Mouse (Mus musculus) E14TG2a.4 (cell line): ENCODE data around the gene Acsm3.
A peak's percentile ranks its signal among the peaks of the same experiment; 100 is the strongest.
"Not testable (repeated sequence)": the region's sequence is repeated elsewhere in the genome, so short reads cannot be mapped to it uniquely, and the experiment has no call there.

Source experiments
- H3K27me3 ChIP-seq: 2 replicates; pipeline ENCODE4 v1.6.1; 2014; ENCODE audit warnings: low read length, control low read depth; ENCODE audit not compliant: insufficient read depth
- H3K36me3 ChIP-seq: 2 replicates; pipeline ENCODE4 v1.6.1; 2014; ENCODE audit warnings: low read length, control low read depth; ENCODE audit not compliant: insufficient read depth
- H3K4me1 ChIP-seq: replicated peaks from 2 replicates; pipeline ENCODE4 v1.6.1; 2014; ENCODE audit warnings: low read depth, low read length, control low read depth
- H3K4me3 ChIP-seq: replicated peaks from 2 replicates; pipeline ENCODE4 v1.5.1; 2014; ENCODE audit warnings: mild to moderate bottlenecking, low read length
- H3K9me3 ChIP-seq: 2 replicates; pipeline ENCODE4 v1.6.1; 2014; ENCODE audit warnings: low read length, control low read depth
- CTCF ChIP-seq: conservative IDR thresholded peaks from 2 replicates; pipeline ENCODE4 v1.5.1; 2014; ENCODE audit warnings: low read length
- NANOG ChIP-seq: IDR thresholded peaks from 2 replicates; pipeline ENCODE4 v1.6.1; 2014; ENCODE audit warnings: borderline replicate concordance, low read length, mixed read lengths
- POU5F1 ChIP-seq: IDR thresholded peaks from 2 replicates; pipeline ENCODE4 v1.6.1; 2014; ENCODE audit warnings: low read length, borderline replicate concordance

Gene Acsm3

DNA sequence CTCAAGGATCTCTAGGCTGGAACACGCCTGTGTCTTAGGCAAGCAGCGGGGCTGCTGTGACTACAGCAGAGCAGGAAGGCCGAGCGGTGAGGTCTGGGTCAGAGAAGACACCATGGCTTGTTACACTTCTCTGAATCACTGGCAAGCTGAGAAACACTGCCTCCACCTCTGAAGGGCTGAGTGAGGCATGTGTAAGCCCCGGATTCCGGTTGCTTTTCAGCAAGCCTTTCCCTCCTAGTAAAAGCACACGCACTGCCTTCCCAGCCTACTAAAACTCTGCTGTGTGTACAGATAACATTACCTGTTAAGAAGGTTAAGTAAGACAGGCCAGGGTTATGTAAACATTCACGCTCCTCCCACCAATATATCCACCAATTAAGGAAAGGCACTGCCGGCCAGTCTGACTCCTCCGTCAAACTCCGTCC lies at the start of gene Acsm3:
Acsm3 (plus strand) TSS at position 397 of the 425 bp plus-strand sequence.
- Histone ChIP-seq H3K9me3 (peaks cover 4% of the 10 kb centered on the region; the same call in 1 of the 2 replicates), H3K27me3 (peaks cover 7% of the 10 kb centered on the region; the same call in 1 of the 2 replicates), H3K4me3 (peak within 1 kb of the TSS; percentile 54; the same call in 1 of the 2 replicates), H3K4me1 (no peaks in the 10 kb centered on the region), H3K36me3 (no peaks in the 10 kb centered on the region)
- no peak for TF ChIP-seq POU5F1
- no peak for TF ChIP-seq NANOG
- TF ChIP-seq CTCF: no peak

DNA sequence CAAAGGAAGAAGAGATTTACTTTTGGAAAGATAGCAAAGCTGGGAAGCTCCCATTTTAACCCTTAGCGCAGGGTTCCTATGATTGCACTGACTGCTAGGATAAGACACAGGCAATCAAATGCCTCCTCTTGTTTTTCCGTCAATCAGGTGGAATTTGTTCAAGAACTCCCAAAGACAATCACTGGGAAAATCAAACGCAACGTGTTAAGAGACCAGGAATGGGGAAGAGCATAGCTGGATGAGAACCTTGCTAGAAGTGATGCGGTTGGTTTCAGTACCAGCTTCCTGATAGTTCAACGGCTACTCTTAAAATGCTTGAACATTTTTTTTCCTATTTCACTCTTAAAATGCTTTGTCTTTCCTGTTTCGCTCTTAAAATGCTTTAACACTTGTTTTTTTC lies 46.6 kb upstream of the Acsm3 start:
- Histone ChIP-seq H3K4me3 (no peak overlapping the region), H3K36me3 (peaks cover 36% of the 10 kb centered on the region), H3K4me1 (peaks cover 6% of the 10 kb centered on the region; the same call in 1 of the 2 replicates), H3K27me3 (no peaks in the 10 kb centered on the region), H3K9me3 (no peaks in the 10 kb centered on the region)
- TF ChIP-seq POU5F1 (no peak), NANOG (no peak), CTCF (no peak)

DNA sequence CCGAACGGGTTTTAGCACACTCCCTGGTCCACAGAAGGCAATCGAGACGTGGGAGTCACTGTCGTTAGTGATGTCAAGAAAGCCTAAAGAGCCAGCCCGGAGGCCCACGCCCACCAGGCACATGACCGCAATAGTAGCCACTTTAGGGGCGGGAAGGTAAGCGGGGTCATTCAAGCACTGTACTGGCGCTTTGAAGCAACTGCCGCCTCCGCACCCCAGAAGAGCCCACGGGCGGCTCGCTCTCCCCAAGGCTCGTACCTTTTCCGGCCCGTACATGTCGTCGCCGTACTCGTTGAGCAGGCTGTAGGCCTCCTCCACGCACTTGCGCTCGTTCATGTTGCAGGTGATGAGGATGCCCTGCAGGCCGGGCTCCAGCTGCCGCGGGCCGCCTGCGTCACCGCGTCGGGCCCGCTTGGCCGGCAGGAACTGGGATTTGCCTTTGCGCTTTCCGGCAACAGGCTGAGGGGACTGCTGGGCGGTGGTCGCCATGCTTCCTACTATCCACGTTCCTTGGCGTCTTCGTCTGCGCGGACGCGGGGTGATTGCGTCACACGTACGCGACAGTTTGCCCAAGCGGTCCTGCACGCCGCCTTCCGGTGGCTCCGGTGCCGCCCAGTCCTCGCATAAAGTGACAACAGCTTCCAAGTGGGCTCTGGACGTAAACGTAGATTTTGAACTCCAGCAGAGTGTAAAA lies 40.3 kb upstream of the Acsm3 start, which contains the start of gene Thumpd1:
Thumpd1 (minus strand) TSS at position 546 of the 694 bp plus-strand sequence.
- H3K4me3 ChIP-seq: peak within 1 kb of the TSS; percentile 91
- TF ChIP-seq CTCF (no peak), NANOG (no peak), POU5F1 (no peak)
- no peaks in the 10 kb centered on the region for H3K27me3 ChIP-seq
- no peaks in the 10 kb centered on the region for H3K9me3 ChIP-seq
- H3K4me1 ChIP-seq: peaks cover 16% of the 10 kb centered on the region
- peaks cover 38% of the 10 kb centered on the region for H3K36me3 ChIP-seq

DNA sequence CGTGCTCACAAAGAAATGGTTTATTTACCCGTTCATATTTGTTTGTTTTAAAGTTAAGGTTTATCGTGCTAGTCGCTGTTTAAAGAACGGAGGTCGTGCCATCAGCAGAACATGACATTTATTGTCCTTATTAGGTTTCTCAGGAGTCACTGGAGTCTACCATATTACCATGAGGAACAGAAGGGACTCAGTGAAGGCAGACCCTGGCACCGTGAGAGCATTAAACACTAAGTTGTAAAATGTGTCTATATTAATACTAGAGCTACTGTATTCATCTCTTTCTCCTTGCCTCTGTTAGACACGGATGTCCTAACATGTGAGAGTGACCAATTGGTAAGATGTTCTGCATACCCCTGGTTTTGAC lies 39.8 kb upstream of the Acsm3 start:
- Histone ChIP-seq H3K36me3 (peaks cover 33% of the 10 kb centered on the region), H3K27me3 (no peaks in the 10 kb centered on the region), H3K9me3 (no peaks in the 10 kb centered on the region), H3K4me1 (peaks cover 16% of the 10 kb centered on the region), H3K4me3 (peak overlapping the region; percentile 91)
- TF ChIP-seq NANOG (no peak), POU5F1 (no peak), CTCF (no peak)

DNA sequence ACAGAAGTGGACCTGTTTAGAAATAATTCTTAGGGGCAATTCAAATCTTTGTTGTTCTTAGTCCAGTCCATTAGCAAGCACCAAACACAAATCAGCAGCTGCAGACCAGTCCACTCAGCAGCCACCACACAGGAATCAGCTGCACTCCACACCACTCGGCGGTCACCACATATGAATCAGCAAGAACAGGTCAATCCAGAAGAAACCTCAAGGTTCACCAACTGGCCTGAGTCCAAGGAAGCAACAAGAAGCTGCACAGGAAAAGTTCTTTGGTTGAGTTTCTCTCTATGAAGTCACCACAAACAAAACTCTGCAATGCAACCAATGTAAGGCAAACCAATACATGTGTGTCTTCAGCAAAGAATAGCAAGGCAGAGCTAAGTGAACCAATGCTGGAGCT lies 33.1 kb upstream of the Acsm3 start:
- H3K4me3 ChIP-seq: no peak overlapping the region
- H3K36me3 ChIP-seq: no peaks in the 10 kb centered on the region
- peaks cover 22% of the 10 kb centered on the region for H3K9me3 ChIP-seq
- TF ChIP-seq NANOG (no peak), POU5F1 (no peak), CTCF (no peak)
- H3K27me3 ChIP-seq: no peaks in the 10 kb centered on the region
- no peaks in the 10 kb centered on the region for H3K4me1 ChIP-seq

DNA sequence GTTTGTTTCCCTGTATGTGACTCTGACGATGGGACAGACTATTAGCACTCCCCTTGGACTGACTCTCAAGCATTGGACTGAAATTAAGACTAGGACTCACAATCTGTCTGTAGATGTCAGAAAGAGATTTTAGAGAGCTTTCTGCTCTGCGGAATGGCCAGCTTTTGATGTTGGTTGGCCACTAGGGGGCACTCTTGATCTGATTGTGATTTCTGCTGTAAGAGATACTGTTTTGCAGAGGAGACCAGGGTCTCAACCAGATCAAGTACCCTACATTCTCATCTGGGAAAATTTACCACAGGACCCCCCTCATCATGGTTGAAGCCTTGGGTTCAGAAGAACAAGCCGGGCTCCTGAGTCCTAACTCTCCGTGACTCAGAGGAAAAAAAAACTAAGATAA lies 29.5 kb upstream of the Acsm3 start:
- H3K27me3 ChIP-seq, H3K36me3 ChIP-seq, H3K4me1 ChIP-seq, H3K4me3 ChIP-seq: not testable (repeated sequence)
- H3K9me3 ChIP-seq: peaks cover 25% of the 10 kb centered on the region
- TF ChIP-seq CTCF: peak; percentile 35

DNA sequence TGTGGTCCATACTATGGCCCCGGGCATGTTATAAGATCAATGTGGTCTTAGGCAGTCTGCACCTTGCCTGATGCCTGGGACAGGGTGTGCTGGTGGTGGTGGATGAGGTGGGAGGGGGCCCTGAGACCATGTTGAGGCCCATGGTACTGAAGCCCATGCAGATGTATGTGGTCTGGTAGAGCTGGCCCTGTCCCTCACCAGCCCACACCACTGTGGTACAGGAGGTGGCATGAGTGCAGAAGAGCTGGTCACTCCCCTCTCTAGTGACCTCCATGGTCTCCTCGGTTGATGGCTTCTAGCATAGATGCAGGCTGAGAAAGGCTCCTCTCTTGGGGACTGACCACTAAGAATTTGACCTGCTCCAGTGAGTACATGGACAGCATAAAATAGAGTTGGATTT lies 21.8 kb upstream of the Acsm3 start:
- Histone ChIP-seq H3K27me3 (peaks cover 12% of the 10 kb centered on the region), H3K4me1 (peaks cover 1% of the 10 kb centered on the region), H3K9me3 (peaks cover 5% of the 10 kb centered on the region; the same call in 1 of the 2 replicates), H3K4me3 (no peak overlapping the region), H3K36me3 (no peaks in the 10 kb centered on the region)
- TF ChIP-seq CTCF (no peak), POU5F1 (no peak), NANOG (no peak)

DNA sequence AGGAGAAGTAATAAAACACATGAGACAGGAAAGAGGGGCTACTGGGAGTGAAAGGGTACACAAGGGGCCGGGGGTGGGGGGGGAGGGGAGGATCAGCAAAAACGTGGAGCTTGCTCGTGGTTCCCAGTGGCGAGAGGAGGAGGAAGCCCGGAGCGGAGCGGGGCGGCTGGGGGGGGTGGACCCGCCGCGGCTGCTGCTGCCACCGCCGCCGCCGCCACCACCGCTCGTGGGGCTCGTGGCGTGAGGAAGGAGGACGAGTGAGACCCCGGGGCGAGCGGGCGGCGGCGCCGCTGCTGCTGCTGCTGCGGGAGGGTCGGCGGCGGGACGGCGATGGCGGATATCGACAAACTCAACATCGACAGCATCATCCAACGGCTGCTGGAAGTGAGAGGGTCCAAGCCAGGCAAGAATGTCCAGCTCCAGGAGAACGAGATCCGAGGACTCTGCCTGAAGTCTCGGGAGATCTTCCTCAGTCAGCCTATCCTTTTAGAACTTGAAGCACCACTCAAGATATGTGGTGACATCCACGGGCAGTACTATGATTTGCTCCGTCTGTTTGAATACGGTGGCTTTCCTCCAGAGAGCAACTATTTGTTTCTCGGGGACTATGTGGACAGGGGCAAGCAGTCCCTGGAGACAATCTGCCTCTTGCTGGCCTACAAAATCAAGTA lies 20.8 kb upstream of the Acsm3 start:
- H3K9me3 ChIP-seq, H3K4me3 ChIP-seq, H3K4me1 ChIP-seq, H3K36me3 ChIP-seq: not testable (repeated sequence)
- peaks cover 14% of the 10 kb centered on the region for H3K27me3 ChIP-seq

DNA sequence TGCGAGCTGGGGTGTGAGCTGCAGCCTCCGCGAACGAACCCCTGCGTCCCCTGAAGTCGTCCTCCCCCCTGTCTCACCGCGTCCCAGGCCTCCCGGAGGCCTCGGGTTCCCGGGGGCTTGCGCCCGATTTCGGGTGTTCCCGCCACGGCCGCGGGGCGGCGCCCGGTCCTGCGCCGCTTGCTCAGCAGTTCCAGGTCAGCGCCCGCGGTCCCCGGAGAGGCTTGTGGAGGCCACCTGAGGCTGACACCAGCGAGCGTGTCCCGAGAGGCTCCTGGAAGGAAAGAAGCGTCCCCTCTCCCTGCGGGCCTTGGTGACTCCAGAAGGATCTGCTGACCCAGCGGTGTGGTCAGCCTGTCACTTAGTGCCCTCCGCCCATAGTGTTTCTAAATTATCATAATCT lies 16.4 kb upstream of the Acsm3 start:
- Histone ChIP-seq H3K9me3 (no peaks in the 10 kb centered on the region), H3K4me3 (peak overlapping the region; percentile 46), H3K4me1 (peaks cover 4% of the 10 kb centered on the region), H3K36me3 (no peaks in the 10 kb centered on the region), H3K27me3 (peaks cover 14% of the 10 kb centered on the region)
- TF ChIP-seq CTCF (no peak), POU5F1 (no peak)
